Mouse (Mus musculus) lung, embryonic 14.5 days (tissue): ENCODE measurements at regions not wholly inside any gene's neighbourhood (a gene's known extent, or its start where the extent isn't known, plus 50 kb on each side); places are given as distances from the start of the nearest gene placed in this dataset.
A peak's percentile ranks its signal among the peaks of the same experiment; 100 is the strongest.

Source experiments
- ATAC-seq: fragments of 200-750 bp; cut with Nextera tagmentation; 2 replicates; pipeline ENCODE4 v1.8.0; 2017; ENCODE audit warnings: mild to moderate bottlenecking, moderate TSS enrichment, moderate library complexity; ENCODE audit not compliant: insufficient read depth
- DNase-seq: peaks from one replicate; pipeline ENCODE4 v3.0.0-alpha.2; 2015
- H3K27ac ChIP-seq: fragments of 300-500 bp; sonication (generic); 2 replicates; pipeline ENCODE4 v1.5.1; 2014; ENCODE audit warnings: low read depth, mild to moderate bottlenecking, moderate library complexity
- H3K27me3 ChIP-seq: fragments of 300-500 bp; sonication (generic); 2 replicates; pipeline ENCODE4 v1.6.1; 2014; ENCODE audit warnings: low read length, control low read depth; ENCODE audit not compliant: insufficient read depth
- H3K36me3 ChIP-seq: fragments of 300-500 bp; sonication (generic); 2 replicates; pipeline ENCODE4 v1.6.1; 2014; ENCODE audit warnings: control low read depth; ENCODE audit not compliant: insufficient read depth
- H3K4me1 ChIP-seq: fragments of 300-500 bp; sonication (generic); 2 replicates; pipeline ENCODE4 v1.6.1; 2014; ENCODE audit warnings: antibody characterized with exemption, control low read depth; ENCODE audit not compliant: insufficient read depth
- H3K4me2 ChIP-seq: fragments of 300-500 bp; sonication (generic); 2 replicates; pipeline ENCODE4 v1.6.1; 2014; ENCODE audit warnings: mild to moderate bottlenecking
- H3K4me3 ChIP-seq: fragments of 300-500 bp; sonication (generic); 2 replicates; pipeline ENCODE4 v1.5.1; 2014; ENCODE audit warnings: low read depth, low read length
- H3K9ac ChIP-seq: fragments of 300-500 bp; sonication (generic); 2 replicates; pipeline ENCODE4 v1.6.1; 2014
- H3K9me3 ChIP-seq: fragments of 300-500 bp; sonication (generic); 2 replicates; pipeline ENCODE4 v1.6.1; 2016; ENCODE audit warnings: low read depth, low read length, control low read depth
- CTCF ChIP-seq: IDR thresholded peaks from 2 replicates; pipeline ENCODE4 v1.5.1; 2016; ENCODE audit warnings: antibody characterized with exemption, low read depth
- WGBS: fragments of 180-500 bp; shearing (Covaris S2); extraction: QIAGEN DNeasy Blood & Tissue Kit; methylation state at CpG from one replicate; pipeline ENCODE4 v1.1.7; 2014; 5-methylcytosine and 5-hydroxymethylcytosine counted together

DNA sequence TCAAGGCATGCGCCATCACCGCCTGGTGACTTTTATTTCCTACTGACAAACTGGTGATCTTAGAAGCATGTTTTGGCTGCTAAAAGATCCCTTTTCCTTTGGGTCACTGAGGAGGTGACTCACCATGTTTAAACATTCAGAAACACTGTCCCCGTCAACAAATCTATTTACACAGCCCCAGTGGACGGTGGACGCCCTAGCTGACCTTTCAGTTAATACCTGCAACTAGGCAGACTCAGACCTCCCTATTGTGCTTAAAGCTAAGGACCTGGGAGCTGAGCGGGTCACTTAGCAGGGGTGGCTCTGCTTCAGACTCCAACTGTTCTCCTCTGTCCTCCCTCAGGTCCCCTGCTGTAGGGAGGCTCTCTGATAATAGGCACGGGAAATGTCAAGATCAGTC is 95.7 kb upstream of the Rbpj start:
- H3K9me3 ChIP-seq, result no peaks in the 10 kb centered on the region
- no peak overlapping the region for H3K27ac ChIP-seq
- no peaks in the 10 kb centered on the region for H3K4me1 ChIP-seq
- no peak overlapping the region for H3K9ac ChIP-seq
- WGBS, result 80% methylated on average over 7 of the region's 7 CpGs
- no peaks in the 10 kb centered on the region for H3K36me3 ChIP-seq
- no peak overlapping the region for H3K4me3 ChIP-seq
- ATAC-seq, result no peak
- no peak for TF ChIP-seq CTCF
- DNase-seq, result no peak
- H3K27me3 ChIP-seq, result no peaks in the 10 kb centered on the region
- no peak overlapping the region for H3K4me2 ChIP-seq

DNA sequence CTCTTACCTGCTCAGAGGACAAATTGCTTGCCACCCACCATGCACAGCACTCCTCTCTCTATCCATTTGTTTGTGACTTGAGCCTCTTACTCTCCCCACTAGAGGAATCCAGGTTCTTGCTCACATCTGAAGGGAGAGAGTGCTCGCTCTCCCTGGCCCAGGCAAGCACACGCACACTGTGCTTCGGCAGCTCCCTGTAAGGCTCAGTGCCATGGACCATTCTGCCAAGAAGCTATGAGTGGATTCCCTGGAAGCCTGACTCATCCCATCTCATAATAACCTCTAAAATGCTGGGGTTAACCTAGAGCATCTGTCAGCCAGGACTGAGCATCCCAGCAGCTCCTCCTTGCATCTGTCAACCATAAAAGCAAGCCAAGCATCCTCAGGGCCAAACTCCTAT is 94.3 kb upstream of the Rbpj start:
- TF ChIP-seq CTCF, result no peak
- Histone ChIP-seq H3K27me3 (no peaks in the 10 kb centered on the region), H3K4me2 (no peak overlapping the region), H3K36me3 (no peaks in the 10 kb centered on the region), H3K4me3 (no peak overlapping the region), H3K9ac (no peak overlapping the region), H3K4me1 (peaks cover under 1% of the 10 kb centered on the region; the same call in 1 of the 2 replicates), H3K9me3 (no peaks in the 10 kb centered on the region), H3K27ac (no peak overlapping the region)
- no peak for DNase-seq
- WGBS, result 87% methylated on average over 3 of the region's 3 CpGs
- no peak for ATAC-seq

DNA sequence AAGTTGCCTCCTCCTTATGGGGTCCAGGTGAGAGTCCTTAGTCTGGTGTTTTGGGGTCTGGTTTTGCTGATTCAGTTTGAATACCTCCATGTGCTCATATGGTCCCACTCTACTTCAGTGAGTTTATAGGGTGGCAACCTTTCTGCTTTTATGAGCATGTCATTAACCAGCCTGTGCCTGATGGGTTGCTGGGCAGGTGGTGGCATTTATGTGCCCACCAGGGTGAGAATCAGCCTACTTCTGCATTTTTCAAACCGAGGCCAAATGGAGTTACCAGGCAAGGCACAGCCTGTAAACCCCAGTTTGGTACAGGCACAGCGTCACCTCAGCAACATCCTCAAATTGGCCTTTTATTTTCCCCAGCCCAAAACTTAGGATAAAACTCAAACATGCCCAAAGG is 92.6 kb upstream of the Rbpj start:
- ATAC-seq (no peak), DNase-seq (no peak)
- H3K9ac ChIP-seq, result no peak overlapping the region
- 70% methylated on average over 2 of the region's 2 CpGs for WGBS
- H3K4me3 ChIP-seq, result no peak overlapping the region
- no peak for TF ChIP-seq CTCF
- H3K27me3 ChIP-seq, result no peaks in the 10 kb centered on the region
- H3K36me3 ChIP-seq, result no peaks in the 10 kb centered on the region
- H3K4me1 ChIP-seq, result peaks cover 3% of the 10 kb centered on the region; the same call in 1 of the 2 replicates
- no peak overlapping the region for H3K4me2 ChIP-seq
- H3K27ac ChIP-seq, result no peak overlapping the region
- no peaks in the 10 kb centered on the region for H3K9me3 ChIP-seq

DNA sequence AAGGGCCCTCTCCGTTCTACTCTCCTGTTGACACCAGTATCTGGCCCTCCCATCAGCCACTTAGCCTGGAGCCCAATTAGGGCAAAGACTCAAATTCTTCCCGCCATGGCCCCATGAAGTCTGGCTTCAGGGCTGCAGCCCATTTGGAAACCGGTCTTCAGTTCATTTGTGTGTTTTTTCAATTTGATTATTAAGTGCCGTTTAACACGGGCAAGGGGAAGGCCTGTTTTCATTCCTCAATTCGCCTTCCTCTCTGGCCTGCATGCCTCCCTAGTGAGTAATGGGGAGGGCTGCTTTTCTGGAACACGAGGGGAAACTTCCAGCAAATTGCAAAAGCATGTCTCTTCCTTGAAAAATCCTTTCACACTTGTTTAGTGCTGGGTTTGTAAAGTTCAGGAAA is 89.1 kb upstream of the Rbpj start:
- peaks cover 20% of the 10 kb centered on the region; the same call in 1 of the 2 replicates for H3K4me1 ChIP-seq
- DNase-seq (no peak), ATAC-seq (no peak)
- no peak overlapping the region for H3K27ac ChIP-seq
- H3K4me2 ChIP-seq, result no peak overlapping the region
- WGBS, result 30% methylated on average over 7 of the region's 7 CpGs
- H3K27me3 ChIP-seq, result no peaks in the 10 kb centered on the region
- H3K9ac ChIP-seq, result no peak overlapping the region
- TF ChIP-seq CTCF, result no peak
- H3K9me3 ChIP-seq, result no peaks in the 10 kb centered on the region
- no peak overlapping the region for H3K4me3 ChIP-seq
- H3K36me3 ChIP-seq, result no peaks in the 10 kb centered on the region

DNA sequence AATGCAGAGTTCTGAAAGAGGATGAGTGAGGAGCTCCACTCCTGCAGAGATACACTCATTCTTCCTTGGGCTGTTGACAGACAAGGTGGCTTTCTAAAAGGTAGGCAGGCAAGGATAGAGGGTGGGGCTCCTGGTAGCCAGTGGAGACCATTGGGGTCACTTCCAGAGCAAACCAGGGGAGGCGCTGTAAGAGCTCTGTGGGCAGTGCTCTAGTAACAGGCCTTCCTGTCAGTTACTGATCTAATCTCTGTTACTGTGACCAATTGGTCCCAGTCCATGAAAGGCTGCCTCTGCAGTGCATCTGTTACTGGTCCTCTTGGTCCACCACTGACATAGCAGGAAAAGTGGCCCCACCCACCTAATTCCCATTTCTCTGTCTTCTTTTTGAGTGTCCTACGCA is 88.3 kb upstream of the Rbpj start:
- Histone ChIP-seq H3K4me2 (no peak overlapping the region), H3K4me1 (peaks cover 20% of the 10 kb centered on the region; the same call in 1 of the 2 replicates), H3K27me3 (no peaks in the 10 kb centered on the region), H3K27ac (no peak overlapping the region), H3K36me3 (no peaks in the 10 kb centered on the region), H3K9me3 (no peaks in the 10 kb centered on the region), H3K9ac (no peak overlapping the region), H3K4me3 (no peak overlapping the region)
- DNase-seq (no peak), ATAC-seq (no peak)
- 75% methylated on average over 2 of the region's 2 CpGs for WGBS
- no peak for TF ChIP-seq CTCF

DNA sequence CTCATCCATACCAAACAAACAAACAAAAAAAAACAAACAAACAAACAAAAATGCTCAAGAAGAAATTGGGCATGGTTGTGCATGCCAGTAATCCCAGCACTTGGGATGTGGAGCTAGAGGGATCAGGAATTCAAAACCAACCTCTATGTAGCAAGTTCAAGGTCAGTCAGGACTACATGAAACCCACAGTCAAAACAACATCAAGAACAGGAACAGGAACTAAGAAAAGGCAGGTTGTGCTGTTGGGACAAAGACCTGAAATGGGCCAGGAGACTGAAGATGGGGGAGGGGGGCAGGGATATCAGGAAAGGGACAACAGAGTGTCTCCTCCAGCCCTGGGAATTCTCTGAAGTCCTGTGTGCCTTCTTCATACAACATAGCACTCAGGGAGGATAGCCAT is 87.8 kb upstream of the Rbpj start:
- peaks cover 20% of the 10 kb centered on the region; the same call in 1 of the 2 replicates for H3K4me1 ChIP-seq
- ATAC-seq (no peak), DNase-seq (no peak)
- no peaks in the 10 kb centered on the region for H3K36me3 ChIP-seq
- no peak overlapping the region for H3K9ac ChIP-seq
- no peak overlapping the region for H3K4me2 ChIP-seq
- no peak overlapping the region for H3K4me3 ChIP-seq
- no peaks in the 10 kb centered on the region for H3K9me3 ChIP-seq
- H3K27me3 ChIP-seq, result no peaks in the 10 kb centered on the region
- no peak for TF ChIP-seq CTCF
- H3K27ac ChIP-seq, result no peak overlapping the region

DNA sequence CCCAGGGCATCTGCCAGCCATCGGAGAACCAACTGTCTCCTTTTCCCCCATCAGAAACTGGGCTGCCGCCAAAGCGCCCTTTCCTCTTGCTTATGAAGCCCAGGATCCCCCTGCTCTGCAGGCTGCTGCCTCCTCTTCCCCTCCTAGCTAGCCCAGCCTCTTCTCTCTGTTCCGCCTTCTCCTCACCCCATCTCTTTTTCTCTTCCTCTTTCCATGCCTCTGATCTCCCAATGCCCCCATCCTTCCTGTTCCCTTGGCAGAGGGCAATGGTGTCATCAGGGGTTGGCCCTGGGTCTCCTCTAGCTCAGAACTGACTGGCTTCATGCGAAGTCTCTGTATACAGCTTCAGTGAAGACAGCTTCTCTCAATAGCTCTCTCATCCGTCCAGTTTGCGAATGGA is 87.4 kb upstream of the Rbpj start:
- DNase-seq, result no peak
- Histone ChIP-seq H3K27me3 (no peaks in the 10 kb centered on the region), H3K9ac (no peak overlapping the region), H3K9me3 (no peaks in the 10 kb centered on the region), H3K4me3 (no peak overlapping the region), H3K4me2 (no peak overlapping the region), H3K27ac (no peak overlapping the region), H3K36me3 (no peaks in the 10 kb centered on the region), H3K4me1 (peaks cover 20% of the 10 kb centered on the region; the same call in 1 of the 2 replicates)
- ATAC-seq, result no peak
- no peak for TF ChIP-seq CTCF
- WGBS, result 90% methylated on average over 7 of the region's 7 CpGs

DNA sequence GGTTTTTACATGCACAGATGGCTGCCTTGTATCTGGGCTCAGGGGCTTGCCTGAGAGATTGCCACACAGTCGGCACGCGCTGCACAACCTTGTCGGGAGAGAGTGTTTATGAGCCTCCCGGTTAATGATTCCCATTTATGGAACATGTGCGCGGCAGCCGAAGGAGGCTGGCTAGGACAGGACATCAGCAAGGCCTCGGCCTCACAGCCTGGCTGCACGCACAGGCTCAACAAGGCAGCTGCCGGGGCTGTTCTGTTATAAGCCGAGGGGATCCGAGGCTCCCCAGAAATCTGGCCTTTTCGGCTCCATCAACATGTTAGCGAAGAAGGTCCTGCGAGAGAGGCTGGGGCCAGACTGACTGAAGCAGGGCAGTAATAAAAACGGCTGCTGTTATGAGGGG is 86.3 kb upstream of the Rbpj start:
- H3K27me3 ChIP-seq, result no peaks in the 10 kb centered on the region
- ATAC-seq (peak; percentile 60; the same call in 1 of the 2 replicates), DNase-seq (peak; percentile 75)
- H3K4me1 ChIP-seq, result peaks cover 20% of the 10 kb centered on the region; the same call in 1 of the 2 replicates
- no peak overlapping the region for H3K4me3 ChIP-seq
- H3K27ac ChIP-seq, result peak overlapping the region; percentile 54; the same call in 1 of the 2 replicates
- H3K4me2 ChIP-seq, result no peak overlapping the region
- no peak for TF ChIP-seq CTCF
- peak overlapping the region; percentile 23 for H3K9ac ChIP-seq
- H3K36me3 ChIP-seq, result no peaks in the 10 kb centered on the region
- H3K9me3 ChIP-seq, result no peaks in the 10 kb centered on the region
- 25% methylated on average over 17 of the region's 17 CpGs for WGBS
